Mouse (Mus musculus) stomach, postnatal 0 days (tissue): ENCODE measurements at regions not wholly inside any gene's neighbourhood (a gene's known extent, or its start where the extent isn't known, plus 50 kb on each side); places are given as distances from the start of the nearest gene placed in this dataset.

Source experiments
- CTCF ChIP-seq: IDR thresholded peaks from 2 replicates; pipeline ENCODE4 v1.5.1; 2016; ENCODE audit warnings: antibody characterized with exemption, low read depth, mild to moderate bottlenecking, moderate library complexity
- EP300 ChIP-seq: optimal IDR thresholded peaks from 2 replicates; pipeline ENCODE3; 2016; ENCODE audit warnings: antibody characterized with exemption

DNA sequence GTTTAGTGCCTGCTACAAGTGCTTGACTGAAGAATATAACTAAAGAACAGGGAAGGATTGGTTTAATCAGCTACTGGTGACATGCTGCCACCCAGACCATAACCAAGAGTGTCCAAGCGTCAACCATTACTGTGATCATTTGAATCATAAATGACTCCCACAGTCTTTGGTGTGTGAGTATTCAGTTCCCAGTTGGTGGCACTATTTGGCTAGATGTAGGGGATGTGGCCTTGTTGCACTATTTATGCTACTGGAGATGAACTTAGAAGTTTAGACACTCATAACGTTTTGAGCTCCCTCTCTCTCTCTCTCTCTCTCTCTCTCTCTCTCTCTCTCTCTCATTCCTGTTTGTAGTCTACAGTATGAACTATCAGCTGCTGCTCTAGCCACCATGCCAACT, 238.4 kb upstream of the Lrrc3b start:
- no peak for TF ChIP-seq CTCF
- TF ChIP-seq EP300 = no peak
